Mouse (Mus musculus): Measurements from ENCODE around the gene Uqcrc2. TPM values are rescaled to one million over a fixed set of nuclear protein-coding genes. Genes with fewer than 3 reads are reported as not detected.
A peak's percentile ranks its signal among the peaks of the same experiment; 100 is the strongest.

Uqcrc2 gene
- total RNA-seq (2021) = 100 to 1,000 TPM; 295 to 326 TPM
- long read RNA-seq, experiment 1, transcript Uqcrc2-201 (14 exons, 1,896 nt) = major isoform, 264 of 278 reads
- long read RNA-seq, experiment 1, partial matches to known transcripts = 9 of 278 reads
- long read RNA-seq, experiment 1, other reads (novel, unspliced or antisense) = 5 of 278 reads
- long read RNA-seq, experiment 2, transcript Uqcrc2-201 (14 exons, 1,896 nt) = major isoform, 422 of 446 reads
- long read RNA-seq, experiment 2, partial matches to known transcripts = 8 of 446 reads
- long read RNA-seq, experiment 2, other reads (novel, unspliced or antisense) = 16 of 446 reads

DNA sequence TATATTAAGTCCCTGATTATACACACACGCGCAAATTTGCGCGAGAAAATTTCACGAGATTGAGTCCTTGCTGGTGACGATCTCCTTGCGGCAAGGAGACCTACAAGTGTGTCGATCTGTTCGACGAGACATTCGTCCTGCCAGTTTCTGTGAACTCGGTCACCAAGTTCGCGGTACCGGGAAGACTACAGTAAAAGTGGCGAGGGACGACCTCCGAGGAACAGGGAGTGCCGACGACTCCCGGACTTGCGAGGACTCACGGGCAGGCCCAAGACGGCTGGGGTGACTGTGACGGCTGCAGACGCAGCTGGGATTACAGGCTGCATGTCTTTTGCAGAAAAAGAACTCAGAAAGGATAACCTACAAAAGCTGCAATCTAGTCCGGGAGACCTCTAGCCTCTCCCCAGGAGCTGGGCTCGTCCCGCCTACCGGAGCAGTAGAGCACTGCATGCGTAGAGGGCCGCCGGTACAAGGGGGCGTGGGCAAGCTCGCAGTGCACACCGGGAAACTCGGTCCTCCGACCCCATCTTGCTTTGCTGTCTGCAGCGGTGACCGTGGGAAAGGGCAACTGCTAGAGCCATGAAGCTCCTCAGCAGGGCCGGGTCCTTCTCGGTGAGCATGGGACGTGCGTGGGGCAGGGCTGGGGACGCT, at the start of gene Uqcrc2:
Gene Uqcrc2, plus strand, starts transcription at position 466 of the 651 bp plus-strand sequence.
- peak; percentile 71 to 72 for DNase-seq (ENCODE audit: low spot score in 2 of 2)

DNA sequence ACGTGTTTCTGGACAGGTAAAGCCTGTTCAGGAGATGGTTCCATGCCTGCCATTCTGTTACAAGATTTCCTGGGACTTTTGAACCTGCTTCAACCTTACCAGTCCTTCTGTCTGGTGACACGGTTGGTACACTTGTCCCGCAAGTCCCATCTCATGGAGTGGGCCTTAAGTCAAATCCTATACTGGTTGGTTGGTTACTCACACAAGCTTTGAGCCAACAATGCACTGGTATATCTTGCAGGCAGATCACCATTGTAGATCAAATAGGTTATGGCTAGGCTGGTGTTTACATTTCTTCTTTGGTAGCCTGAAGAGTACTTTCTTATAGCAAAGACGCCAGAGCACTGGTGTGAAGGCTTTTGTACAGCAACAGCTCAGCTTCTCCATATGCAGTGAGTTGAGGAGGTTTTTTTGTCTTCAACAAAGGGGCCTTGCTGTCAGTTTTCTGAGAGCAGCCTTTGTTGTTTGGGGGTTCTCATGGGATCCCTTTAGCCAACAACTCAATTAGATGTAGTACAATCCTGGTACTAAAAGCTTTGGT, 37.7 kb upstream of the Uqcrc2 start:
- DNase-seq (ENCODE audit: low spot score in 2 of 2) = no peak

DNA sequence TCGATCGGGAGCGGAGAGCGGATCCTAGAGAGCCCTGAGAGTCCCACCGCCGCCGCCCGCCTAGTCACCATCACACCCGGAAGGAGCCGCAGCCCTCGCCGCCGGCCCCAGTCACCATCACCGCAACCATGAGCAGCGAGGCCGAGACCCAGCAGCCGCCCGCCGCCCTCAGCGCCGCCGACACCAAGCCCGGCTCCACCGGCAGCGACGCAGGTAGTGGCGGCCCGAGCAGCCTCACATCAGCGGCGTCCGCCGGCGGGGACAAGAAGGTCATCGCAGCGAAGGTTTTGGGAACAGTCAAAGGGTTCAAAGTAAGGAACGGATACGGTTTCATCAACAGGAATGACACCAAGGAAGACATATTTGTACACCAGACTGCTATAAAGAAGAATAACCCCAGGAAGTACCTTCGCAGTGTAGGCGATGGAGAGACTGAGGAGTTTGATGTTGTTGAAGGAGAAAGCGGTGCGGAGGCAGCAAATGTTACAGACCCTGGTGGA, 37.2 kb upstream of the Uqcrc2 start:
- DNase-seq (ENCODE audit: low spot score in 2 of 2) = no peak

DNA sequence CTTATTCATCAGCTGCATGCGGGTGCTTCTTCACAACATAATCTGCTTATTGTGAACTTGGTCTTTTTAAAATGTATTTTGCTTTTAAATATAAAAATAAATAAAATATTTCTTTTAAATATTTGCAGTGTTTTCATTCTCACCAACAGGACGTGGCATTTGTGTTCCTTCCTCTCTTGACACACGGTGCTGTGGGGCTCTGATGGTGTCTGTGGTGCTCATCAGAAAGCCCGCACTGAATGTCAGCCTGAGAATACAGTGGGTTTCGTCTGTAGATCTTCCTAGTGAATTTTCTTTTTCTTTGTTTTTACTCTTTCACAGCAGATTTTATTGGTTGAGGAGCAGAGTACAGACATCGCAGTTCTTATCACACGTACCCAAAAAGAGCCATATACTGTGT, 36.6 kb upstream of the Uqcrc2 start:
- DNase-seq (ENCODE audit: low spot score in 2 of 2) = no peak

DNA sequence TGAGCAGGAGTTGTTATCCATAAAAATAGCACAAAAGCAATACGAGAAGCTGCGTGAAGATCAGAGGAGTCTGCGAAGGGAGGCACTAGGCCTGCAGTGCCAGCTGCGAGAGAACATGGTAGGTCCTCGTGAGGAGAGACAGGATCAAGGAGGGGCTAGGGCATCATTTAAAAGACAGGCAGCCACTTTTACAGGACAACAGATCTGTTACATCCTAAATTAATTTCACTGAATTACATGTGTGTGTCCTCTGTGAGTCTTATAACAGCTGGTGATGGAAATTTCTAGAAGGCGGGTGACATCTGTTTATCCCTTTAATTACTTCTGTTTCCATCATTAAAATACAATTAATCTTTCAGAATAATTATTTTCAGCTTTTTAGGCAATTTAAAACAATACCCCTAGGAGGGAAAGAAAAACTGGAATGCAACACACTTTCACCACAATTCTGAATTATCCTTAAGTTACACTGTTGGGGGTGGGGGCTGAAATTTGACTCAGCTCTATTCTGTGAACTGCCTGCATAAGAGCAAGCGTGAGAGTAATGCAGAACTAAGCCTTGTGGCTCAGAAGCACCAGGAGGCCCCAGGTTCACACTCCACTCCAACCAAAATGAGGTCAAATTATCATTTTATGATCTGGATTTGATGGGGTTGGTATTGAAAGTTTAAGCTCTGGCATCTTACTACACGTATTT, 14.8 kb upstream of the Uqcrc2 start:
- DNase-seq (ENCODE audit: low spot score in 2 of 2) = no peak

DNA sequence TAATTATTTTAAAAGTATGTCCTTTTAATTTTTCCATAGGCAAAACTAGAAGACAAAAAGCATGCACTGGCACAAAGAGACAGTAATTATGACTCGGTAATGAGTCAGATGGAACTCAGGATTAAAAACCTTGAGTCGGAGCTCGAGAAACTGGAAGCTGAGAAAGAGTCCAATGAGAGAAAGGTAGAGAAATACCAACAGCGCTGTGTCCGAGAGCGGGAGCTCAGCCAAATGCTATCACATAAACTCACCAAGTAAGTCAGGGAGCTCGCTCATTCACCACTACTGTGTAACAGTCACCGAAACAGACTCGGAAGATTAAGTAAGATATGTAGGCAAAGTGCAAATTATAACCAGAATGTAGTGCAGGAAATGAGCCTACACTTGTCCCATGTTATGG, 14.1 kb upstream of the Uqcrc2 start:
- no peak for DNase-seq (ENCODE audit: low spot score in 2 of 2)

DNA sequence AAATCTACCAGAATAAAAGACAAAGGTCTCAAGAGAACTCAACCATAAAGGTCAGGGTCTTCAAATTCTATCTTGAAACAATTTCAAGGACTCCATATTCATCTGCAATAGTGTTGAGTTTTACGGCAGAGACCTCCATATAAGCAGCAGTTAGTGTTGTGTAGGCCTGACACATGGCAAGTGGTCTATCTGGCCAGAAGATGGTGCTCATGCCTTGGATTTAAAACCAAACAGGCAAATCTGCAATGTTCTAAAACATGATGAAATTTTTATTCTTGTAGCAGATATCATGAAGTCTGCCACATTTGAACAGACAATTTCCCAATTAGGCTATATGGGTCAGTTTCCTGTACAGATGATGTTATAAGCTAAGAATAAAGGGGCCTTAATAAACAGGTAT, 2.5 kb upstream of the Uqcrc2 start:
- DNase-seq (ENCODE audit: low spot score in 2 of 2) = no peak

DNA sequence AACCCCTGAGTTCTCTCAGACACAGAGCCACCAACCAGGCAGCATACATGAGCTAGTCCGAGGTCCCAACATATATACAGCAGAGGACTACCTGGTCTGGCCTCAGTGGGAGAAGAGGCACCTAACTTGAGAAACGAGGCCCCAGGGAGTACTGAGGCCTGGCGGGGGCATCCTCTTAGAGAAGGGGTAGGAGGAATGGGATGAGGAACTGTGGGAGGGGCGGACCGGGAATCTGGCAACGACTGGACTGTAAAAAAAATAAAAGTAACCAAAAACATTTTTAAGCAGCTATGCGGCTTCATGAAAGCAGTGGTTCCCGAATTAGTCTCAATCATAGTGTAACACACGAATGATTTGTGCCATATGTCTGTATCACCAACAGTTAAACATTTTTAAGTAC, 675 bp upstream of the Uqcrc2 start:
- DNase-seq (ENCODE audit: low spot score in 2 of 2) = no peak

DNA sequence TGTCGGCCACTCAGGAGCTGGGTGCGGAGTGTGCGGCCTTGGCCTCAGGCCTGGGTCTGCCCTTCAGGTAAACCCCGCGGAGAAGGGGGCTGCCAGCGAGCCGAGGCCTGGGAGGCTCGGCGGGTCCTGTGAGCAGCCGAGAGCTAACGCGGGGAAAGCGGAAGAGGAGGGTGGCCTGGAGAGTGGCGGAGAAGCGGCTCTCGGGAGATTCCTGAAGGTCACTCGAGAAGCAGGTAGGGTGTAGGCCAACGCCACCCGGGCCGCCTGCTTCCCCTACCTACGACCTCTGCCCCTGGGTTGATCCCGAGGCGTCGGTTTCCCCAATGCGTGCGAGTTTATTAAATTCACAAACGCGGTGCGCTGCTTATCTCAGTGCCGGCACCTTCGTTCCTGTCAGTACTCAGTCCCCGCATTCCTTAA, 396 bp downstream of the Uqcrc2 start:
- DNase-seq (ENCODE audit: low spot score in 2 of 2) = no peak

DNA sequence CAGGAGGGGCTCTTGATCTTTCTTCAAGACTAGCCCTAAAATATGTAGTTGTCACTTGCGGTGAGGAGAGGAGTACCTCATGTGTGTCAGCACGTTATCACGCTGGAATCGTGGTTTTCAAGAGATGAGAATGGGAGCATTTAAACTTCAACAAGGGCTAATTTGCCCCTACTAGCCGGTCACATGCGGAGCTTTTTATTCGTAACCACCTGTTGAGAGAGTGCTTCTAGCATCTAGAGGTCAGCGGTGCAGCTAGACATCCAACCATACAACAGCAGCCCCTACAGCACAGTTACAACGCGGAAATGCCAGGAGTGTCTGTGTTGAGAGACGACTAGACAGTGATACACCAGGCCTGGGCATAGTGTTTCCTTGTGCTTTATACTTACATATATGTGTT, 845 bp downstream of the Uqcrc2 start:
- DNase-seq (ENCODE audit: low spot score in 2 of 2) = no peak

DNA sequence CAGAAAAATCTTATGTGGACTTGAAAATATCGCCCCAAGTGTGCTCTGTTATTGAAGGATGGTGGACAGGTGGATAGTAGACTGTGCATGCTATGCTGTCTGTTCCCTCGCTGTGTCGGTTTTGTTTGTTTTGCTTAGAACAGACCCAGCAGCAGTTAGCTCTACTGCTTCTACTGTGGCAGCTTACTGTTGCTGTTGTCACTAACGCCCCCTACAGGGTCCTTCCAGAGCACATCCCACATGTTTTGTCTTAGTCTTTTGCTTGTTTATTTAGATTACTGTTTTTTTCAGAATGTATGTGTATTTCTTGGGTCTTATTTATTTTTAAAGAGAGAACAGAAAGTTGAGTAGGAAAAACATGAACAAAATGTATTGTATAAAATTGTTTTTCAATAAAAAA, 8.2 kb downstream of the Uqcrc2 start:
- no peak for DNase-seq (ENCODE audit: low spot score in 2 of 2)

DNA sequence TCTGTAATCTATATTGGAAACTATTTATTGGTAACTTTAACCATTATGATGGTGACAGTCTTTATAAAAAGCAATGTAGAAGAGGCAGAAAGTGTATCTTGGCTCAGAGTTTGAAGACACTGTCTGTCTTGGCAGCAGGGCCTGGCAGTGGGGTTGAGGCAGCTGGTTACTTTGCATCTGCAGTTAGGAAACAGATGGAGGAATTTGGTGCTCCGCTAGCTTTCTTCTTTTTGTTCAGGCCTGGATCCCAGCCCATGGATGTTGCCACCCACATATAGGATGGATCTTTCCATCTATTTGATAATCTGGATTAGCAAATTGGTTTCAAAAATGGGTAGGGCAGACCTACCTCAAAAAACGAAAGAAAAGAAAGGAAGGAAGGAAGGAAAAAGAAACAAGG, 12.9 kb downstream of the Uqcrc2 start:
- DNase-seq (ENCODE audit: low spot score in 2 of 2) = no peak

DNA sequence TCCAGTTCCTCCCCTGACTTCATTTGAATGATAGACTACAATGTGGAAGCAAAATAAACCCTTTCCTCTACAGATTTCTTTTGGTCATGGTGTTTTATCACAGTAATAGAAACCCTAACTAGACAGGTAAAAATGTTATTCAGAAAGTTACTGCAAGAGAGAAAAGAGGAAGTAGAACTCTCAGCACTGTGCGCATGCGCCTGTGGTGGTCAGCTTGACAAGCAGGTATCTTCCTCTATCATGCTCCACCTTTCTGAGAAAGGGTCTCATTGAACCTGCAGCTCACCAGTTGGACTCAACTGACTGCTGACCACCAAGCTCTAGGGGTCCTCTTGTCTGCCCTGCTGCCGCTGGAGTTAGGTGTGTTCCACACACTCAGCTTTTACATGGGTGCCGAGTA, 27.1 kb downstream of the Uqcrc2 start:
- no peak for DNase-seq (ENCODE audit: low spot score in 2 of 2)

DNA sequence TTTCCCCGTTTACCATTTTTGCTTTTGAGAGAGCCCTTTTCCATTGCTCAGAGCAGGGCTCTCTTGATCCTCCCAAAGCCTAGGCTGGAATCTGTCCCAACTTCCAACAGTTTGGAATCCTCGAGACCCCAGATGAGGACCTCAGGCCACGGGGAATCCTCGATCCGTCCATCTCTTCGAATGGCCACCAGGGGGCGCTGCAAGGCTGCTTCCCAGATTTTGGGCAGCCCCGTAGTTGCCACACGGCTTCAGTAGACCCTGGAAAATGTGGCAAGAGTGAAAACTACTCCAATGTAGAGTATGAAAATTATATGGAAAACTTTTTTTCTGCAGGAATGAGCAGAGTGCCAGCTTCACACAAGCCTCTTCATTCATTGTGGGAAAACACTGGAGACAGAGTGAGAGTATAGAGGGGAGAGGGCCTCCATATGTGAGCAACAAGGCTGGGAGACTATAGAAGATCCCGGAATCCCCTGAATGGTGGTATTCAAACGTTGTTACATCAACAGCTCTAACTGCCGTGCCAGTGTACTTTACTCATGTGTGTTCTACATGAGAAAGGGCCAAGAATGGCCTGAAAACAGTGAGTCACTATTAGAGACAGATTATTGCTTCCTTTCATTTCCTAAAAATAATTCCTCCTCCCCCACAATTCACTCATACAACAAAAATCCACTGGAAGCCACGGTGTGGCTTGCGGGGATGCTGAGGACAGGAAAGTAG, 35.3 kb downstream of the Uqcrc2 start, which contains the start of gene Pdzd9:
Gene Pdzd9, minus strand, starts transcription at position 191 of the 723 bp plus-strand sequence.
- peak; percentile 48 to 50 for DNase-seq (ENCODE audit: low spot score in 2 of 2)

DNA sequence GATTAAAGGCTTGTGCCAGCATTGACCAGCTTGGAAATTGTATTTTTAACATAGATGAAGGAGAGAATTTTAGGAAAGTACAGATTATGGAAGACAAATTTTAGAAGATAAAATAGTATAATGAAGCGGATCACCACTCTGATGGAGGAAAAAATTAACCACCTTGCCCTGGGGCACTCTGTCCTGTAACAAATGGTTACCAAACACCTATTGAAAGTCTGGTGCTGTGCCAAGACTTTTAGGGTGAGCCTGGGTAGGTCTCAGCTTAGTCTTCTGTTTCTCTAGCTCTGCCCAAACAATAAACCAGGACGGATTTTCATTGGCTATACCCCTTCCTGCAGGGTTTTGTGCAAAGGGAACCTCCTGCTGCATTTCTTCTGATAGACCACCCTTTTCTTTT, 36.3 kb downstream of the Uqcrc2 start:
- no peak for DNase-seq (ENCODE audit: low spot score in 2 of 2)

DNA sequence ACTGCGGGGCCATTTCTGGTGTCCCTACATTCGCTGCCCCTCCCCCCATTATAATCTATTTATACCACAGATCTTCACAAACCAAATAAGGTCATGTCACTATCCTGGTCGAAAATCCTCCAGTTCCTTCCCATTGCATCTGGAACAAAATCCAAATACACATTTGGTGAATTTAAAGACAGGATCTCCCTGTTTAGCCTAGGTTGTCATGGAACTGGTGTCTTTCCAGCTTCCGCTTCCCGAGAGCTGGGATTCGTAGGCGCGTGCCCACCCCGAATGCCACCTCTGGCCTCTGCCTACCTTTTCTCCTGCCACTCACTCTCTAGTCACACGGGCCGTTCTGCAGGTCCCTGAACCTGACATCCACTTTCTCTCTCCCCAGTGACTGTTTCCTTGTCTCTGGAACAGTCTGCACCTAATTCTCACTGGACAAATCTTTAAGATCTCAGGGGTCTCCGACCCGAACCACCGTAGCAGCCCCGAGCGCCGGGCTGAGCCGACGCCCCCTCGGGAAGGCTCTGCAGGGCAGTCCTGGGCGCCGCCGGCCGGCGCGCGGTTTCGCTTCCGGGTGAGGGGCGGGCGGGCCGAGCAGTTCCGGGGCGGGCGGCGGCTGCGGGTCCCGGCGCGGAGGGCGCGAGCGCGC, 42.1 kb downstream of the Uqcrc2 start, which contains the start of gene Mosmo:
Gene Mosmo, plus strand, starts transcription at position 618 of the 643 bp plus-strand sequence.
- DNase-seq (ENCODE audit: low spot score in 2 of 2) = peak; percentile 53 to 67

DNA sequence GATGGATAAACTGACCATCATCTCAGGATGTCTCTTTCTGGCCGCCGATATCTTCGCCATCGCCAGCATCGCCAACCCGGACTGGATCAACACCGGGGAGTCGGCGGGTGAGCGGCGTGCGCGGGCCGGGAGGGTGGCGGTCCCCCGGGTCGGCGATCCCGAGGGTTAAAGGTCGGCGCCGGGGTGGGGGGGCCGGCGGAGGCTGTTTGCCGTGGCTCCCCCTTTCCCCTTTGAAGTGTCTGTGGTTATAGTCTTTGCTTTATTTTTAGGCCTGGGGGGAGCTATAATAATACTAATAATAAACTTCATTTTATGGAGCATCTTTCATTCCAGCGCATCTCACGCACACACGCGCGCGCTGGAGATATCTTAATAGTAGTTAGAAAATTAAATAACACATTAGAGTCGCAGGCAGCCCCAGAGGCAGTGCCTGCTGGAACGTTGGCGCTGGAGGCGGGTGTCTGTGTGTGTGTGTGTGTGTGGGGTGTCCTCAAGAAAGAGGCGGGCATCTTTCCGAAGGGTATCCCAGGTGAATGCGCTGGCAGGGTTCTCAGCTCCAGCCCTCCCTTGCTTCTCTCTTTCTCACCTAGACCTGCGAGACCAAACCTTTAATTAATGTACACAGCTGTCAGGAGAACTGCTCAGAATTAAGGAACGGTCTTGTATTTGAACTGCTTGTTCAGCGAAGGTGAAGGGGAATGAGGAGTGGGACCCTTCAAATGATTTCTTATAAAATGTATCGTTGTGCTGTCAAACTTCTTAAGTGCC, 43.0 kb downstream of the Uqcrc2 start:
- peak; percentile 11 for DNase-seq (ENCODE audit: low spot score in 2 of 2)

DNA sequence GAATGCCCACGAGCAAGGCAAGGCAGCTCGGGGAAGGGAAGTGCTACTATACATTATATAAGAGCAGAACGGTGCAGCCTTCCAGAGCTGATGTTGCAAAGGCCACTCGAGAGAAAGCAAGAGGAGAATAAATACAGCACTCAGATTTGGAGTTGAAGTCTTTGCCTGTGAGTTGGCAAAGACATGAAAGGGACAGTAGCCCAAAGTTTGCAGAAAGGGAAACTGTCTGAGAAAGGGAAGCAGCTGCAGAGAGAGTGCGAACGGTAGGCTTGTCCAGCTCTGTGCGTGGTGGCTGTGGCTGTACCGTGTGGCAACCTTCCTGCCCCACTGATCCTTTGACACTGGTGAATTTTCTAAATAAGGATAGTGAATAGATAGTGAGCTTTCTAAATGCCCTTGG, 44.0 kb downstream of the Uqcrc2 start:
- no peak for DNase-seq (ENCODE audit: low spot score in 2 of 2)

DNA sequence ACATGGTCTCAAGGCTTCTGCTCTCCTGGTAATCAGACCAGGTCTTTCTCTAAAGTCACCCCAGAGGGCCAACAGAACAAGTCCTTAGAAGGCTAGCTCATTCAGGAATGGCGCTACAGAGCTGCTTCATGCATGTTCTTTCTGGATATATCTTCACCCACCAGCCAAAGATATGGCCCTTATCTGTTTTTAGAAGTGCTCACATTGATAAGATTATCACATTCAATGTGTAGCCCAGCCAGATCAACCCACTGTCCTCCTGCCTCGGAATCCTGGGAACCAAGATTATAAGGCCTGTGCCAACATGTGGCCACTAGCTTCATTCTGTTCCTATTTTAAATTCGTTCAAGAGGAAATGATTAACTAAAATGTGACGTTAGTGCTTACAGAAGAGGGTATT, 47.0 kb downstream of the Uqcrc2 start:
- no peak for DNase-seq (ENCODE audit: low spot score in 2 of 2)

DNA sequence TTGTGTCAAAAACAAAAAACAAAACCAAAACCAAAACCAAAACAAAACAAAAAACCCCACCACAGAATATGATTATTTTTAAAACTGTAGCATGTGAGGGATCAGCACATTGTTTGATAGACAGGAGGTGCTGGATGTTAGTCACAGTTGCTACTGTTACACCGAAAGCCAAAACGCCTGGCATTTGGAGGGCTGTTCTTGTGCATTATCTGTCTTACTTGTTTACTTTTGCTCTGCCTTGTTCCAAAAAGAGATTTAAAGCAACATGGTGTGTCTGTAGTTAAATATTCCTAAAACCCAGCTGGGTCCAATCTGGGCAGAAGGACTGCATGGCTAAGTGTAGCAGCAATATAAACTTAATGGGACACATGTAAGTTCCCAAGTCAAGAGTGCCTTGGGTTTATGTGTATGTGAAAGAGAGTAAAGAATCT, 49.8 kb downstream of the Uqcrc2 start:
- DNase-seq (ENCODE audit: low spot score in 2 of 2) = no peak
